In the genomic region with DNA sequence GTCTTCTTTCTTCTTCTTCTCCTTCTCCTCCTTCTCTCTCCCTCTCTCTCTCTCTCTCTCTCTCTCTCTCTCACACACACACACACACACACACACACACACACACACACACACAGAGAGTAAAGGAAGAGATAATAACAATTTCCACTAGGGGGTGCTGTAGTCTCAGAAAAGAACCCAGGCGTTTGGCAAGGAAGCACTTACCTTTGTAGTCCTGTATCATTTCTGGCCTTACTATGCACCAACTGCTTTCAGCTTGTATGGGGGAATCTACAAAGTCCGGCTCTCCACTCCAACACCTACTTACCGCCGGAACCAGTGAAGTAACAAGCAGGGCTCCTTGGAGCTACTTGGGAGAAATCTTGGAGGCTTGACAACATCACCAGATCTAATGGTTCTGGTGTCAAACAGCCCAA, we compare ENCODE assay signal across 8 mouse cellular contexts. TPM values are rescaled to one million over a fixed set of nuclear protein-coding genes. Genes with fewer than 3 reads are reported as not detected.
DNase-seq lines count a peak whose midpoint lies in the region; ATAC-seq and TF ChIP-seq lines count a peak whose summit lies in the region.

No protein-coding gene starts in this region.

- peak; percentile 48 for DNase-seq in kidney, adult 18-20 months
- peak; percentile 69 for DNase-seq in brain, embryonic 18.5 days (ENCODE audit: low read depth, low spot score)
- DNase-seq in induced T-regulatory cell, adult 2 months (ENCODE audit: low read depth), result peak; percentile 94
- peak; percentile 46 for DNase-seq in limb, embryonic 11.5 days (ENCODE audit: low spot score)
- DNase-seq in midbrain, embryonic 14.5 days, result peak; percentile 91
- DNase-seq in thymus, adult 2 months, result peak; percentile 56

- TF ChIP-seq CTCF in thymus, adult 2 months (IDR thresholded peaks at IDR 0.05; ENCODE audit: borderline replicate concordance, control insufficient read depth, extremely low read depth, insufficient read depth, low read length, poor library complexity), result no peak

- H3K9ac ChIP-seq in kidney, embryonic 15.5 days, result no peak overlapping the region
- no peak overlapping the region for H3K9ac ChIP-seq in forebrain, embryonic 12.5 days
- H3K9ac ChIP-seq in limb, embryonic 11.5 days (ENCODE audit: low read length), result no peak overlapping the region
- H3K9ac ChIP-seq in midbrain, embryonic 14.5 days (replicated peaks; ENCODE audit: low read length), result no peak overlapping the region

- no peak for TF ChIP-seq POLR2A in thymus, adult 2 months (IDR thresholded peaks at IDR 0.05; ENCODE audit: control insufficient read depth, extremely low read depth, insufficient read depth, low read length, poor library complexity)

- H3K27ac ChIP-seq in kidney, embryonic 15.5 days, result no peak overlapping the region
- no peak overlapping the region for H3K27ac ChIP-seq in forebrain, embryonic 12.5 days
- no peak overlapping the region for H3K27ac ChIP-seq in limb, embryonic 11.5 days (replicated peaks; ENCODE audit: low read depth, low read length)
- H3K27ac ChIP-seq in midbrain, embryonic 14.5 days (replicated peaks; ENCODE audit: low read depth, low read length), result no peak overlapping the region
- no peak overlapping the region for H3K27ac ChIP-seq in thymus, adult 2 months (ENCODE audit: control insufficient read depth, insufficient read depth, low read length)

- H3K27me3 ChIP-seq in kidney, embryonic 15.5 days, result no peaks in the 10 kb centered on the region
- H3K27me3 ChIP-seq in forebrain, embryonic 12.5 days, result 0 out of 2 replicates have a peak, but pooled peaks cover 2% of the 10 kb centered on the region
- H3K27me3 ChIP-seq in limb, embryonic 11.5 days (ENCODE audit: control insufficient read depth, insufficient read depth, low read length), result no peaks in the 10 kb centered on the region
- no peaks in the 10 kb centered on the region for H3K27me3 ChIP-seq in midbrain, embryonic 14.5 days (ENCODE audit: control insufficient read depth, insufficient read depth, low read length)
- no peaks in the 10 kb centered on the region for H3K27me3 ChIP-seq in thymus, adult 2 months (ENCODE audit: control insufficient read depth, insufficient read depth, low read length)

- no peak overlapping the region for H3K4me3 ChIP-seq in kidney, embryonic 15.5 days (replicated peaks)
- H3K4me3 ChIP-seq in forebrain, embryonic 12.5 days (replicated peaks), result no peak overlapping the region
- no peak overlapping the region for H3K4me3 ChIP-seq in limb, embryonic 11.5 days (ENCODE audit: low read depth, low read length)
- H3K4me3 ChIP-seq in midbrain, embryonic 14.5 days (replicated peaks; ENCODE audit: low read depth, low read length), result no peak overlapping the region
- H3K4me3 ChIP-seq in thymus, adult 2 months (ENCODE audit: control insufficient read depth, insufficient read depth, low read length), result no peak overlapping the region

- 5% methylated on average over 4 of the region's 4 CpGs for WGBS in kidney, embryonic 15.5 days
- WGBS in forebrain, embryonic 12.5 days, result 14% methylated on average over 4 of the region's 4 CpGs
- WGBS in limb, embryonic 11.5 days, result 16% methylated on average over 4 of the region's 4 CpGs
- WGBS in midbrain, embryonic 14.5 days, result 6% methylated on average over 4 of the region's 4 CpGs
- 8% methylated on average over 4 of the region's 4 CpGs for WGBS in thymus, adult 2 months

- no peaks in the 10 kb centered on the region for H3K36me3 ChIP-seq in kidney, embryonic 15.5 days
- no peaks in the 10 kb centered on the region for H3K36me3 ChIP-seq in forebrain, embryonic 12.5 days (replicated peaks)
- no peaks in the 10 kb centered on the region for H3K36me3 ChIP-seq in limb, embryonic 11.5 days (ENCODE audit: control insufficient read depth, insufficient read depth, low read length)
- H3K36me3 ChIP-seq in midbrain, embryonic 14.5 days (ENCODE audit: control insufficient read depth, insufficient read depth, low read length), result no peaks in the 10 kb centered on the region
- H3K36me3 ChIP-seq in thymus, adult 2 months (ENCODE audit: control insufficient read depth, insufficient read depth, low read length), result no peaks in the 10 kb centered on the region

- no peaks in the 10 kb centered on the region for H3K9me3 ChIP-seq in kidney, embryonic 15.5 days (replicated peaks)
- H3K9me3 ChIP-seq in forebrain, embryonic 12.5 days, result no peaks in the 10 kb centered on the region
- no peaks in the 10 kb centered on the region for H3K9me3 ChIP-seq in limb, embryonic 11.5 days (ENCODE audit: control insufficient read depth, low read length)
- no peaks in the 10 kb centered on the region for H3K9me3 ChIP-seq in midbrain, embryonic 14.5 days (ENCODE audit: control insufficient read depth, low read length)

- peaks cover 14% of the 10 kb centered on the region; the same call in 1 of the 2 replicates for H3K4me1 ChIP-seq in kidney, embryonic 15.5 days
- peaks cover 6% of the 10 kb centered on the region for H3K4me1 ChIP-seq in forebrain, embryonic 12.5 days
- no peaks in the 10 kb centered on the region for H3K4me1 ChIP-seq in limb, embryonic 11.5 days (ENCODE audit: control insufficient read depth, insufficient read depth, low read length)
- no peaks in the 10 kb centered on the region for H3K4me1 ChIP-seq in midbrain, embryonic 14.5 days (ENCODE audit: control insufficient read depth, insufficient read depth, low read length)
- peaks cover 5% of the 10 kb centered on the region for H3K4me1 ChIP-seq in thymus, adult 2 months (replicated peaks; ENCODE audit: control insufficient read depth, insufficient read depth, low read length)

- H3K4me2 ChIP-seq in kidney, embryonic 15.5 days, result no peak overlapping the region
- H3K4me2 ChIP-seq in forebrain, embryonic 12.5 days, result no peak overlapping the region
- H3K4me2 ChIP-seq in limb, embryonic 11.5 days (ENCODE audit: low read depth, severe bottlenecking), result no peak overlapping the region
- H3K4me2 ChIP-seq in midbrain, embryonic 14.5 days (ENCODE audit: low read length), result no peak overlapping the region

- ATAC-seq in kidney, embryonic 15.5 days (replicated peaks; ENCODE audit: low FRiP score), result no peak; the same call in 1 of the 2 replicates
- ATAC-seq in forebrain, embryonic 12.5 days (ENCODE audit: low FRiP score), result peak; percentile 51; the same call in 1 of the 2 replicates
- ATAC-seq in limb, embryonic 11.5 days (ENCODE audit: insufficient number of reproducible peaks, low FRiP score, low TSS enrichment, low read depth), result no peak
- peak; percentile 57; the same call in 1 of the 2 replicates for ATAC-seq in midbrain, embryonic 14.5 days (ENCODE audit: low FRiP score, low TSS enrichment)

RNA-seq across cellular contexts. Expression of a gene that starts 4.6 kb away (rescaled TPM):
- 2.0 and 2.1 TPM in 2 replicates for polyA plus RNA-seq in kidney, embryonic 15.5 days (2015; fragmentation: Nextera tagmentation; extraction: Ambion mirVana)
- 3.9 and 5.2 TPM in 2 replicates for polyA plus RNA-seq in forebrain, embryonic 12.5 days (2016; fragmentation: Nextera tagmentation; extraction: Ambion mirVana)
- 0.96 and 1.7 TPM in 2 replicates for polyA plus RNA-seq in limb, embryonic 11.5 days (2014; fragmentation: Nextera tagmentation; extraction: Ambion mirVana)
- polyA plus RNA-seq in midbrain, embryonic 14.5 days (2014; fragmentation: Nextera tagmentation; extraction: Ambion mirVana), result 2.7 and 4.2 TPM in 2 replicates
- 2.7 and 2.8 TPM in 2 replicates for polyA plus RNA-seq in thymus, adult 2 months (2012; rRNA removed)

RNA-seq across cellular contexts. Expression of a gene that starts 32.1 kb away (rescaled TPM):
- polyA plus RNA-seq in kidney, embryonic 15.5 days (2015; fragmentation: Nextera tagmentation; extraction: Ambion mirVana), result 307 and 309 TPM in 2 replicates
- 218 and 236 TPM in 2 replicates for polyA plus RNA-seq in forebrain, embryonic 12.5 days (2016; fragmentation: Nextera tagmentation; extraction: Ambion mirVana)
- 267 and 288 TPM in 2 replicates for polyA plus RNA-seq in limb, embryonic 11.5 days (2014; fragmentation: Nextera tagmentation; extraction: Ambion mirVana)
- 295 and 310 TPM in 2 replicates for polyA plus RNA-seq in midbrain, embryonic 14.5 days (2014; fragmentation: Nextera tagmentation; extraction: Ambion mirVana)
- 191 and 231 TPM in 2 replicates for polyA plus RNA-seq in thymus, adult 2 months (2012; rRNA removed)

RNA-seq across cellular contexts. Expression of a gene that starts 32.2 kb away (rescaled TPM):
- polyA plus RNA-seq in kidney, embryonic 15.5 days (2015; fragmentation: Nextera tagmentation; extraction: Ambion mirVana), result 0.86 and 0.99 TPM in 2 replicates
- polyA plus RNA-seq in forebrain, embryonic 12.5 days (2016; fragmentation: Nextera tagmentation; extraction: Ambion mirVana), result 0.54 and 1.0 TPM in 2 replicates
- polyA plus RNA-seq in limb, embryonic 11.5 days (2014; fragmentation: Nextera tagmentation; extraction: Ambion mirVana), result 0.61 and 0.68 TPM in 2 replicates
- polyA plus RNA-seq in midbrain, embryonic 14.5 days (2014; fragmentation: Nextera tagmentation; extraction: Ambion mirVana), result 0.39 and 0.51 TPM in 2 replicates
- 1.1 and 7.4 TPM in 2 replicates for polyA plus RNA-seq in thymus, adult 2 months (2012; rRNA removed)

RNA-seq across cellular contexts. Expression of a gene that starts 53.5 kb away (rescaled TPM):
- polyA plus RNA-seq in kidney, embryonic 15.5 days (2015; fragmentation: Nextera tagmentation; extraction: Ambion mirVana), result 7.8 and 10.5 TPM in 2 replicates
- polyA plus RNA-seq in forebrain, embryonic 12.5 days (2016; fragmentation: Nextera tagmentation; extraction: Ambion mirVana), result 4.8 and 4.9 TPM in 2 replicates
- polyA plus RNA-seq in limb, embryonic 11.5 days (2014; fragmentation: Nextera tagmentation; extraction: Ambion mirVana), result 4.0 and 4.7 TPM in 2 replicates
- polyA plus RNA-seq in midbrain, embryonic 14.5 days (2014; fragmentation: Nextera tagmentation; extraction: Ambion mirVana), result 2.5 and 8.3 TPM in 2 replicates
- polyA plus RNA-seq in thymus, adult 2 months (2012; rRNA removed), result 16.6 and 20.7 TPM in 2 replicates

Comparison
In these comparisons a context has a peak if more than half of its experiments do, and no peak if none do; other contexts are left out.
1. ATAC-seq: peak in forebrain, embryonic 12.5 days (single experiment) and midbrain, embryonic 14.5 days (single experiment); none in kidney, embryonic 15.5 days (single experiment) and limb, embryonic 11.5 days (single experiment).
2. Peak in every context shown above with its lines, with median percentiles within 50 percentile points of each other: DNase-seq.